Mouse (Mus musculus): ENCODE results near the gene Retnla.
"Not testable (repeated sequence)": the region's sequence is repeated elsewhere in the genome, so short reads cannot be mapped to it uniquely, and the experiment has no call there.

Gene Retnla

GRCm38 (mm10) chr16:48842266-48842665 lies at the start of gene Retnla:
Gene Retnla, plus strand, starts transcription at chr16:48842551.
- in situ Hi-C loops (cut with MboI; ENCODE audit: low sequenced_read_pairs) = no loop called here

- in situ Hi-C loops (cut with MboI; ENCODE audit: low sequenced_read_pairs) = no loop called here
These were observed 44.1 kb upstream of the Retnla start for GRCm38 (mm10) chr16:48798285-48798684.

- in situ Hi-C loops (cut with MboI; ENCODE audit: low sequenced_read_pairs) = no loop called here
These were observed 42.9 kb upstream of the Retnla start for GRCm38 (mm10) chr16:48799470-48799869.

- in situ Hi-C loops (cut with MboI; ENCODE audit: low sequenced_read_pairs) = no loop called here
These were observed 41.4 kb upstream of the Retnla start for GRCm38 (mm10) chr16:48800906-48801305.

GRCm38 (mm10) chr16:48805412-48805811 lies 36.9 kb upstream of the Retnla start:
- in situ Hi-C loops (cut with MboI; ENCODE audit: low sequenced_read_pairs) = no loop called here

- in situ Hi-C loops (cut with MboI; ENCODE audit: low sequenced_read_pairs) = no loop called here
These were observed 35.8 kb upstream of the Retnla start for GRCm38 (mm10) chr16:48806521-48806920.

GRCm38 (mm10) chr16:48809374-48809773 lies 33.0 kb upstream of the Retnla start:
- in situ Hi-C loops (cut with MboI; ENCODE audit: low sequenced_read_pairs) = no loop called here

GRCm38 (mm10) chr16:48811881-48812436 lies 30.4 kb upstream of the Retnla start:
- in situ Hi-C loops (cut with MboI; ENCODE audit: low sequenced_read_pairs) = no loop called here

GRCm38 (mm10) chr16:48816695-48817094 lies 25.7 kb upstream of the Retnla start, which contains the start of gene Retnlb:
Gene Retnlb, plus strand, starts transcription at chr16:48816856.
- in situ Hi-C loops (cut with MboI; ENCODE audit: low sequenced_read_pairs) = no loop called here

- in situ Hi-C loops (cut with MboI; ENCODE audit: low sequenced_read_pairs) = no loop called here
These were observed 23.8 kb upstream of the Retnla start for GRCm38 (mm10) chr16:48818524-48818923.

GRCm38 (mm10) chr16:48826474-48826873 lies 15.9 kb upstream of the Retnla start:
- in situ Hi-C loops (cut with MboI; ENCODE audit: low sequenced_read_pairs) = no loop called here

GRCm38 (mm10) chr16:48827625-48828024 lies 14.7 kb upstream of the Retnla start:
- in situ Hi-C loops (cut with MboI; ENCODE audit: low sequenced_read_pairs) = no loop called here

- in situ Hi-C loops (cut with MboI; ENCODE audit: low sequenced_read_pairs) = no loop called here
These were observed 13.3 kb upstream of the Retnla start for GRCm38 (mm10) chr16:48829060-48829459.

GRCm38 (mm10) chr16:48832055-48832454 lies 10.3 kb upstream of the Retnla start:
- in situ Hi-C loops (cut with MboI; ENCODE audit: low sequenced_read_pairs) = no loop called here

GRCm38 (mm10) chr16:48833626-48834025 lies 8.7 kb upstream of the Retnla start:
- in situ Hi-C loops (cut with MboI; ENCODE audit: low sequenced_read_pairs) = not testable (repeated sequence)

- in situ Hi-C loops (cut with MboI; ENCODE audit: low sequenced_read_pairs) = no loop called here
These were observed 1.5 kb downstream of the Retnla start for GRCm38 (mm10) chr16:48843671-48844386.

- in situ Hi-C loops (cut with MboI; ENCODE audit: low sequenced_read_pairs) = not testable (repeated sequence)
These were observed 22.7 kb downstream of the Retnla start for GRCm38 (mm10) chr16:48865004-48865403.

- in situ Hi-C loops (cut with MboI; ENCODE audit: low sequenced_read_pairs) = no loop called here
These were observed 25.3 kb downstream of the Retnla start for GRCm38 (mm10) chr16:48867690-48868089.

GRCm38 (mm10) chr16:48868663-48869062 lies 26.3 kb downstream of the Retnla start:
- in situ Hi-C loops (cut with MboI; ENCODE audit: low sequenced_read_pairs) = no loop called here

- in situ Hi-C loops (cut with MboI; ENCODE audit: low sequenced_read_pairs) = no loop called here
These were observed 27.3 kb downstream of the Retnla start for GRCm38 (mm10) chr16:48869671-48870070.

GRCm38 (mm10) chr16:48871754-48872153 lies 29.4 kb downstream of the Retnla start:
- in situ Hi-C loops (cut with MboI; ENCODE audit: low sequenced_read_pairs) = no loop called here

- in situ Hi-C loops (cut with MboI; ENCODE audit: low sequenced_read_pairs) = no loop called here
These were observed 30.0 kb downstream of the Retnla start, which contains the start of gene Retnlg for GRCm38 (mm10) chr16:48872321-48872720. Gene Retnlg, plus strand, starts transcription at chr16:48872621.
